Mouse (Mus musculus) CH12.LX (cell line): ENCODE results near the gene Kalrn. TPM values are rescaled to one million over a fixed set of nuclear protein-coding genes. Genes with fewer than 3 reads are reported as not detected.

Experiments
- DNase-seq: peaks from one replicate; pipeline ENCODE4 v3.0.0-alpha.2; 2013; ENCODE audit errors: extremely low read depth
- H3K27ac ChIP-seq: 2 replicates; pipeline ENCODE4 v1.5.1; 2012; ENCODE audit warnings: low read depth, mild to moderate bottlenecking, control low read depth, moderate library complexity; ENCODE audit not compliant: insufficient read depth
- H3K27me3 ChIP-seq: replicated peaks from 2 replicates; pipeline ENCODE3; 2012; ENCODE audit warnings: inconsistent platforms
- H3K36me3 ChIP-seq, 2 experiments: replicated peaks in 1 of 2; 2 replicates each; pipeline versions ENCODE3 to v1.6.1; 2012; ENCODE audit warnings: inconsistent platforms in 1 of 2, low read length in 1 of 2, mild to moderate bottlenecking in 1 of 2, mixed read lengths in 1 of 2, moderate library complexity in 1 of 2; ENCODE audit not compliant: control insufficient read depth in 1 of 2, insufficient read depth in 1 of 2
- H3K4me1 ChIP-seq, 2 experiments: 2 replicates each; pipeline ENCODE4 v1.6.1; 2012; ENCODE audit warnings: inconsistent platforms in 1 of 2, moderate library complexity in 1 of 2; ENCODE audit not compliant: insufficient read depth in 2 of 2, control insufficient read depth in 1 of 2
- H3K4me2 ChIP-seq: 2 replicates; pipeline ENCODE4 v1.6.1; 2012; ENCODE audit warnings: low read depth, mild to moderate bottlenecking, control low read depth; ENCODE audit not compliant: poor library complexity, insufficient read depth, severe bottlenecking
- H3K4me3 ChIP-seq, 3 experiments: fragments of 150-350 bp in 1 of 3; sonication (generic) in 1 of 3; replicated peaks in 1 of 3; 2 replicates each; pipeline versions ENCODE3 to v1.5.1; 2011 to 2012; ENCODE audit warnings: low read depth in 2 of 3, low read length in 2 of 3, mild to moderate bottlenecking in 2 of 3, moderate library complexity in 2 of 3, control low read depth in 1 of 3, improper control_type of control experiment in 1 of 3, inconsistent platforms in 1 of 3, mixed read lengths in 1 of 3; ENCODE audit not compliant: poor library complexity in 1 of 3
- H3K79me2 ChIP-seq: replicated peaks from 2 replicates; pipeline ENCODE4 v1.6.1; 2012; ENCODE audit warnings: mild to moderate bottlenecking, moderate library complexity; ENCODE audit not compliant: control insufficient read depth, poor library complexity, insufficient read depth, severe bottlenecking; ENCODE audit errors: extremely low read depth
- H3K9ac ChIP-seq: 2 replicates; pipeline ENCODE4 v1.6.1; 2012; ENCODE audit warnings: low read depth, mild to moderate bottlenecking, control low read depth, moderate library complexity; ENCODE audit not compliant: insufficient read depth
- H3K9me3 ChIP-seq: replicated peaks from 2 replicates; pipeline ENCODE3; 2012; ENCODE audit warnings: low read length, inconsistent platforms, mixed read lengths
- BHLHE40 ChIP-seq: IDR thresholded peaks from 2 replicates; pipeline ENCODE4 v1.6.1; 2011; ENCODE audit warnings: mild to moderate bottlenecking, low read depth, low read length, improper control_type of control experiment
- CHD1 ChIP-seq: IDR thresholded peaks from 2 replicates; pipeline ENCODE4 v1.6.1; 2012; ENCODE audit warnings: low read depth, low read length, improper control_type of control experiment, inconsistent platforms
- CHD2 ChIP-seq: IDR thresholded peaks from 2 replicates; pipeline ENCODE4 v1.6.1; 2011; ENCODE audit warnings: low read length, improper control_type of control experiment
- ELF1 ChIP-seq: IDR thresholded peaks from 2 replicates; pipeline ENCODE4 v1.6.1; 2014; ENCODE audit warnings: low read depth, mild to moderate bottlenecking, inconsistent platforms, low read length, improper control_type of control experiment
- JUN ChIP-seq: IDR thresholded peaks from 2 replicates; pipeline ENCODE4 v1.6.1; 2011; ENCODE audit warnings: low read depth, mild to moderate bottlenecking, low read length, improper control_type of control experiment, moderate library complexity; ENCODE audit not compliant: insufficient read depth
- MAZ ChIP-seq: IDR thresholded peaks from 2 replicates; pipeline ENCODE4 v1.6.1; 2012; ENCODE audit warnings: low read depth, mild to moderate bottlenecking, inconsistent platforms, low read length, improper control_type of control experiment, moderate library complexity
- MYC ChIP-seq: IDR thresholded peaks from 2 replicates; pipeline ENCODE4 v1.6.1; 2011; ENCODE audit warnings: low read depth, mild to moderate bottlenecking, improper control_type of control experiment, low read length
- NELFE ChIP-seq: IDR thresholded peaks from 2 replicates; pipeline ENCODE4 v1.6.1; 2011; ENCODE audit warnings: low read depth, low read length, improper control_type of control experiment
- NRF1 ChIP-seq: IDR thresholded peaks from 2 replicates; pipeline ENCODE4 v1.6.1; 2014; ENCODE audit warnings: low read depth, mild to moderate bottlenecking, inconsistent platforms, low read length, improper control_type of control experiment, moderate library complexity
- PAX5 ChIP-seq: IDR thresholded peaks from 2 replicates; pipeline ENCODE4 v1.6.1; 2012; ENCODE audit warnings: low read length, inconsistent platforms, mixed read lengths
- POLR2AphosphoS2 ChIP-seq: IDR thresholded peaks from 2 replicates; pipeline ENCODE4 v1.6.1; 2011; ENCODE audit warnings: low read depth, low read length, improper control_type of control experiment
- RAD21 ChIP-seq: IDR thresholded peaks from 2 replicates; pipeline ENCODE4 v1.6.1; 2011; ENCODE audit warnings: low read depth, mild to moderate bottlenecking, low read length, improper control_type of control experiment, moderate library complexity
- USF2 ChIP-seq: conservative IDR thresholded peaks from 2 replicates; pipeline ENCODE4 v1.6.1; 2011; ENCODE audit warnings: low read depth, low read length, improper control_type of control experiment
- ZC3H11A ChIP-seq: IDR thresholded peaks from 2 replicates; pipeline ENCODE4 v1.6.1; 2012; ENCODE audit warnings: low read depth, mild to moderate bottlenecking, inconsistent platforms, low read length, improper control_type of control experiment
- ZKSCAN1 ChIP-seq: IDR thresholded peaks from 2 replicates; pipeline ENCODE4 v1.6.1; 2012; ENCODE audit warnings: low read depth, inconsistent platforms, low read length, improper control_type of control experiment, borderline replicate concordance
- dilution Hi-C: fragments of 300-500 bp; cut with MboI; formaldehyde crosslinking; loops from 2 replicates; pipeline ENCODE4 v1.14.3; 2020; ENCODE audit warnings: low sequenced_read_pairs; ENCODE audit not compliant: extremely low pct_unique_long_range_greater_than_20kb, extremely low pct_ligation_motif_present
- in situ Hi-C: fragments of 300-500 bp; cut with MboI; formaldehyde crosslinking; loops from 3 replicates; pipeline ENCODE4 v1.14.3; 2019; ENCODE audit warnings: low sequenced_read_pairs, low pct_ligation_motif_present, low pct_unique_long_range_greater_than_20kb, mixed read lengths
- polyA plus RNA-seq: library from polyadenylated mRNA; unstranded; fragments of >175 nt; gene quantifications from 2 replicates; pipeline ENCODE4 v1.2.1, GENCODE M21; 2012; ENCODE audit warnings: low read depth; ENCODE audit not compliant: insufficient read length
- total RNA-seq, 2 experiments: library from RNA; depleted of rRNA; stranded (reverse); fragments of 300-350 nt in 1 of 2; fragments of >200 nt in 1 of 2; gene quantifications; 2 replicates each; pipeline ENCODE4 v1.2.3; 2012 to 2014

Kalrn gene
- total and polyA plus RNA-seq, 3 experiments: 0.08 to 0.09 TPM; not detected in 1

DNA sequence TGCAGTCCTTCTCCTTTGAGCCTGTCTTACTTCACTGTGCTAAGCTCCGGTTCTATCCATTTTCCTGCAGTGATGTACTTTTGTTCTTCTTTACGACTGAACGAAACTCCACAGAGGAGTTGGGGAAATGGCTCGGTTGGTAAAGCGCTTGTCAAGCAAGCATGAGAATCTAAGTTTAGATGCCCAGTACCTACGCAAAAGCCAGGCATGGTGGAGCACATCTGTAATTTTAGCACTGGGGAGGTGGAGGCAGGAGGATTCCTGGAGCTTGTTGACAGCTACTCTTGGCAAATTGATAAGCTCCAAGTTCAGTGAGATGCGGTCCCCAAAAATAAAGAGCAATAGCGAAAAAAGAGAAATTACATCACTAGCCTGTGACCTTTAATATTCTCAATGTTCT, 82.1 kb downstream of the Kalrn start:
- Histone ChIP-seq H3K4me3 (no peak overlapping the region), H3K4me2 (no peak overlapping the region), H3K27ac (no peak overlapping the region), H3K79me2 (no peaks in the 10 kb centered on the region), H3K4me1 (peaks cover 6 to 8% of the 10 kb centered on the region in 2 experiments; a peak in 3 of 4 replicates), H3K36me3 (no peaks in the 10 kb centered on the region), H3K9me3 (no peaks in the 10 kb centered on the region), H3K9ac (no peak overlapping the region), H3K27me3 (peaks cover 45% of the 10 kb centered on the region)
- TF ChIP-seq BHLHE40 (no peak), ZKSCAN1 (no peak)
- dilution Hi-C loops: no loop called here
- in situ Hi-C loops: no loop called here
- no peak for DNase-seq

GRCm38 (mm10) chr16:34490506-34490905, 82.8 kb downstream of the Kalrn start:
- in situ Hi-C loops (no loop called here), dilution Hi-C loops (no loop called here)
- Histone ChIP-seq H3K9ac (no peak overlapping the region), H3K4me3 (no peak overlapping the region), H3K27ac (no peak overlapping the region), H3K27me3 (peaks cover 43% of the 10 kb centered on the region), H3K36me3 (no peaks in the 10 kb centered on the region), H3K4me1 (peaks cover 6 to 8% of the 10 kb centered on the region in 2 experiments; a peak in 3 of 4 replicates), H3K4me2 (no peak overlapping the region), H3K9me3 (no peaks in the 10 kb centered on the region), H3K79me2 (no peaks in the 10 kb centered on the region)
- TF ChIP-seq POLR2AphosphoS2 (no peak), MYC (no peak), ELF1 (no peak), NELFE (no peak), CHD1 (no peak), USF2 (no peak), ZC3H11A (no peak), ZKSCAN1 (no peak), JUN (no peak), PAX5 (no peak), CHD2 (no peak), RAD21 (no peak)
- DNase-seq: no peak

- H3K9me3 ChIP-seq: no peaks in the 10 kb centered on the region
- H3K27me3 ChIP-seq: peaks cover 44% of the 10 kb centered on the region
- peaks cover 6 to 8% of the 10 kb centered on the region in 2 experiments; a peak in 3 of 4 replicates for H3K4me1 ChIP-seq
- dilution Hi-C loops (no loop called here), in situ Hi-C loops (no loop called here)
- no peak overlapping the region for H3K9ac ChIP-seq
- no peak overlapping the region for H3K4me3 ChIP-seq
- H3K79me2 ChIP-seq: no peaks in the 10 kb centered on the region
- no peak for DNase-seq
- no peak overlapping the region for H3K4me2 ChIP-seq
- no peak overlapping the region for H3K27ac ChIP-seq
- H3K36me3 ChIP-seq: no peaks in the 10 kb centered on the region
- TF ChIP-seq ELF1: no peak
- no peak for TF ChIP-seq NRF1
- no peak for TF ChIP-seq MAZ
Observed at GRCm38 (mm10) chr16:34489805-34490325, 83.5 kb downstream of the Kalrn start.
